Mouse (Mus musculus): Measurements from ENCODE around the gene Rps6ka4.

DNA sequence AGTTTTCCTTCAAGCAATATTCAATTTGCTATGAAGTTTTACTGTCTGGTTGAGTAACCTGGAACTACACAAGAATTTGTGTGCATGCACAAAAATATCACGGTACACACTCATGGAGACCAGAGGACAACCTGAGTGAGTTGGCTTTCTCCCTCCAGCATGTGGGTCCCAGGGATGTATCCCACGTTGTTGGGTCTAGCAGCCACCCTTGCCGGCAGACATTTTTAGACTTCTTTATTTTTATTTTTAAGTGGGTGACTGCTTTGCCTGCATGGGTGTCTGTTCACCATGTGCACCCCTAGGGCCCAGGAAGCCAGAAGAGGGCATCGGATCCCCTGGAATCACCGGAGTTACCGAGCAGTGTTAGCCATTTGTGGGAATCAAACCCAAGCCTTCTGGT is 15.1 kb downstream of the Rps6ka4 start:
- TF ChIP-seq POLR2A (IDR thresholded peaks at IDR 0.05; ENCODE audit: control insufficient read depth, low read depth, low read length) (no peak), CTCF (IDR thresholded peaks at IDR 0.05; ENCODE audit: control insufficient read depth, insufficient read depth, insufficient replicate concordance, low read depth, low read length) (no peak)

Data from testis, adult 2 months (tissue).